Mouse (Mus musculus) spleen, adult 2 months (tissue): ENCODE results near the gene Cnot6. TPM values are rescaled to one million over a fixed set of nuclear protein-coding genes. Genes with fewer than 3 reads are reported as not detected.
A peak's percentile ranks its signal among the peaks of the same experiment; 100 is the strongest.

Source experiments
- DNase-seq, 2 experiments: peaks; one replicate each; pipeline versions ENCODE4 v3.0.0 to v3.0.0-alpha.2; 2012 to 2021; ENCODE audit warnings: low spot score in 2 of 2, low read depth in 1 of 2
- H3K27ac ChIP-seq: fragments of 200-500 bp; 2 replicates; pipeline ENCODE4 v1.5.1; 2012; ENCODE audit warnings: low read length, inconsistent platforms; ENCODE audit not compliant: insufficient read depth
- H3K27me3 ChIP-seq: fragments of 200-500 bp; 2 replicates; pipeline ENCODE4 v1.6.1; 2012; ENCODE audit warnings: mild to moderate bottlenecking, moderate library complexity, low read length, inconsistent platforms; ENCODE audit not compliant: control insufficient read depth, insufficient read depth
- H3K36me3 ChIP-seq: fragments of 200-500 bp; 2 replicates; pipeline ENCODE4 v1.6.1; 2012; ENCODE audit warnings: mild to moderate bottlenecking, low read length, inconsistent platforms; ENCODE audit not compliant: control insufficient read depth, insufficient read depth
- H3K4me1 ChIP-seq: fragments of 200-500 bp; 2 replicates; pipeline ENCODE4 v1.6.1; 2011; ENCODE audit warnings: inconsistent platforms; ENCODE audit not compliant: control insufficient read depth, insufficient read depth, insufficient read length
- H3K4me3 ChIP-seq: fragments of 200-500 bp; 2 replicates; pipeline ENCODE4 v1.5.1; 2011; ENCODE audit warnings: mild to moderate bottlenecking, inconsistent platforms; ENCODE audit not compliant: insufficient read depth, insufficient read length; ENCODE audit errors: extremely low read depth
- CTCF ChIP-seq: fragments of 200-500 bp; IDR thresholded peaks from 2 replicates; pipeline ENCODE4 v1.5.1; 2011; ENCODE audit warnings: mild to moderate bottlenecking, inconsistent platforms; ENCODE audit not compliant: insufficient read depth, insufficient read length, insufficient replicate concordance; ENCODE audit errors: extremely low read depth
- POLR2A ChIP-seq: fragments of 200-500 bp; IDR thresholded peaks from 2 replicates; pipeline ENCODE4 v1.6.1; 2011; ENCODE audit warnings: low read depth, low read length, inconsistent platforms
- WGBS: fragments of 180-500 bp; shearing (Covaris S2); methylation state at CpG from one replicate; pipeline ENCODE4 v1.1.7; 2018; 5-methylcytosine and 5-hydroxymethylcytosine counted together
- polyA plus RNA-seq: library from polyadenylated mRNA; depleted of rRNA; stranded (reverse); fragments of >200 nt; gene quantifications from 2 replicates; pipeline ENCODE4 v1.2.3, GENCODE M21; 2012

Cnot6 gene
- polyA plus RNA-seq, 1 experiment, result 7.3 TPM

- no peaks in the 10 kb centered on the region for H3K36me3 ChIP-seq
- no peaks in the 10 kb centered on the region for H3K27me3 ChIP-seq
- no peak for DNase-seq
- no peak overlapping the region for H3K4me3 ChIP-seq
- no peak overlapping the region for H3K27ac ChIP-seq
- WGBS, result 69% methylated on average over 16 of the region's 16 CpGs
- TF ChIP-seq CTCF (no peak), POLR2A (no peak)
- H3K4me1 ChIP-seq, result peaks cover 3% of the 10 kb centered on the region; the same call in 1 of the 2 replicates
These were observed 61.3 kb downstream of the Cnot6 start for GRCm38 (mm10) chr11:49650994-49651761.

GRCm38 (mm10) chr11:49650113-49650993, 62.2 kb downstream of the Cnot6 start:
- Histone ChIP-seq H3K4me1 (peaks cover 3% of the 10 kb centered on the region; the same call in 1 of the 2 replicates), H3K27ac (no peak overlapping the region), H3K27me3 (no peaks in the 10 kb centered on the region), H3K36me3 (no peaks in the 10 kb centered on the region), H3K4me3 (no peak overlapping the region)
- no peak for DNase-seq
- no peak for TF ChIP-seq POLR2A
- no peak for TF ChIP-seq CTCF
- 69% methylated on average over 18 of the region's 18 CpGs for WGBS

- no peak overlapping the region for H3K27ac ChIP-seq
- no peaks in the 10 kb centered on the region for H3K27me3 ChIP-seq
- WGBS, result 45% methylated on average over 8 of the region's 8 CpGs
These were observed 66.8 kb downstream of the Cnot6 start for GRCm38 (mm10) chr11:49645677-49646076.

GRCm38 (mm10) chr11:49636449-49636848, 76.1 kb downstream of the Cnot6 start:
- Histone ChIP-seq H3K27me3 (no peaks in the 10 kb centered on the region), H3K36me3 (no peaks in the 10 kb centered on the region), H3K27ac (no peak overlapping the region), H3K4me3 (no peak overlapping the region), H3K4me1 (peaks cover 2% of the 10 kb centered on the region; the same call in 1 of the 2 replicates)
- peak; percentile 28; the same call in 1 of the 2 replicates for TF ChIP-seq CTCF
- no peak for TF ChIP-seq POLR2A
- DNase-seq, result no peak
- 40% methylated on average over 11 of the region's 11 CpGs for WGBS

More at GRCm38 (mm10) chr11:49645677-49646076, 66.8 kb downstream of the Cnot6 start:
- no peak for TF ChIP-seq CTCF
- no peak for TF ChIP-seq POLR2A
- no peaks in the 10 kb centered on the region for H3K36me3 ChIP-seq
- H3K4me3 ChIP-seq, result no peak overlapping the region
- DNase-seq, result no peak
- no peaks in the 10 kb centered on the region for H3K4me1 ChIP-seq

- no peak for DNase-seq
- Histone ChIP-seq H3K36me3 (no peaks in the 10 kb centered on the region), H3K4me3 (no peak overlapping the region), H3K27ac (no peak overlapping the region), H3K27me3 (no peaks in the 10 kb centered on the region), H3K4me1 (peaks cover 2% of the 10 kb centered on the region; the same call in 1 of the 2 replicates)
- no peak for TF ChIP-seq CTCF
- no peak for TF ChIP-seq POLR2A
- 70% methylated on average over 6 of the region's 6 CpGs for WGBS
These were observed 76.9 kb downstream of the Cnot6 start for GRCm38 (mm10) chr11:49635671-49636070.

GRCm38 (mm10) chr11:49634101-49634500, 78.4 kb downstream of the Cnot6 start:
- Histone ChIP-seq H3K27me3 (no peaks in the 10 kb centered on the region), H3K36me3 (no peaks in the 10 kb centered on the region), H3K27ac (no peak overlapping the region), H3K4me3 (no peak overlapping the region), H3K4me1 (peaks cover 2% of the 10 kb centered on the region; the same call in 1 of the 2 replicates)
- 59% methylated on average over 22 of the region's 22 CpGs for WGBS
- DNase-seq, result no peak
- no peak for TF ChIP-seq CTCF
- no peak for TF ChIP-seq POLR2A
